Mouse (Mus musculus) mesoderm, embryonic 11.5 days (tissue): Measurements from ENCODE around the gene Apoc2.
"Not testable (repeated sequence)": the region's sequence is repeated elsewhere in the genome, so short reads cannot be mapped to it uniquely, and the experiment has no call there.

ENCODE experiments used
- DNase-seq: peaks from one replicate; pipeline ENCODE4 v3.0.0-alpha.2; 2012; ENCODE audit warnings: low read depth, low spot score

The Apoc2 gene

DNA sequence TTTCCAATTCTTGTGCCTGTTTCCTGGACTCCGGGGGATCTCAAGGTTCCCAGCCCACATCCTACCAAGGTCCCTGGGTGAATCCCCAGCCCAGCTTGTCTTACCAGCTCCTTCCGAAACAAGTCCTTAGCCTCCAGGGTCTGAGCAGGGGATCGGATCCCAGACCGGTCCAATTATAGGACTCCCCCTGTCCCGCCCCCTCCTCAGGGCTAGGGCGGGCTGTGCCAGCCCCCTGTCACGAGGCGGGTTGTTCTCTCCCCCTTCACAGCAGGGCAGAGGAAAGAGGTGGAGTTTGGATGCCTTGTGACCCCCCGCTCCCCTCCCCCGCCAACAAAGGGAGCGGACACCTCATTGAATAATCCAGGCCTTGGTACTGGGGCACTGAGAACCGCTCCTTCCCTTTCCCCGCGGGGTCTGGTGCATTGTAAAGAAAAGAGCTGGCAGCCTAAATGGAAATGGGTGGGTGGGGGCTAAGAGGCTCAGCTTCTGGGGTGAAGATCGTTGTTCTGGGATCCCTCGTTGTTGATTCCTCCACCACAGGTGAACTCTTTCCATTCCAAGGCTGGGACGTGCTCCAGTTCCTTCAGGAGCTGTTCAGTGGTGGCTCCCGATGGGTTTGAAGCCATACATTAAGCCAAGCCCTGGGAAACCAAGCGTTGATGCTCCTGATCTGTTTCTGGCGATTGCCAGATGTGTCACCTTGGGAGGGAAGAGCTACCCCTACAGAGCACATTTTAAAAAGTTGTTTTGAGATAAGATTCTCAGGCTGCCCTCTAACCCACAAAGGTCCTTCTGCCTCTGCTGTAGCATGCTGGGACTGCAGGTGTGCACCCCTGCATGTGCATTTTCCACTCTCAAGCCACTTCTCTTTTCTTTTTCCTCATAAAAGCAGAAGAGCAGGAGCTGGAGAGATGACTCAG lies 21.4 kb upstream of the Apoc2 start, which contains the start of gene Apoe:
Gene Apoe (minus strand): TSS at position 282 of the 920 bp plus-strand sequence.
- DNase-seq: peak; percentile 49

DNA sequence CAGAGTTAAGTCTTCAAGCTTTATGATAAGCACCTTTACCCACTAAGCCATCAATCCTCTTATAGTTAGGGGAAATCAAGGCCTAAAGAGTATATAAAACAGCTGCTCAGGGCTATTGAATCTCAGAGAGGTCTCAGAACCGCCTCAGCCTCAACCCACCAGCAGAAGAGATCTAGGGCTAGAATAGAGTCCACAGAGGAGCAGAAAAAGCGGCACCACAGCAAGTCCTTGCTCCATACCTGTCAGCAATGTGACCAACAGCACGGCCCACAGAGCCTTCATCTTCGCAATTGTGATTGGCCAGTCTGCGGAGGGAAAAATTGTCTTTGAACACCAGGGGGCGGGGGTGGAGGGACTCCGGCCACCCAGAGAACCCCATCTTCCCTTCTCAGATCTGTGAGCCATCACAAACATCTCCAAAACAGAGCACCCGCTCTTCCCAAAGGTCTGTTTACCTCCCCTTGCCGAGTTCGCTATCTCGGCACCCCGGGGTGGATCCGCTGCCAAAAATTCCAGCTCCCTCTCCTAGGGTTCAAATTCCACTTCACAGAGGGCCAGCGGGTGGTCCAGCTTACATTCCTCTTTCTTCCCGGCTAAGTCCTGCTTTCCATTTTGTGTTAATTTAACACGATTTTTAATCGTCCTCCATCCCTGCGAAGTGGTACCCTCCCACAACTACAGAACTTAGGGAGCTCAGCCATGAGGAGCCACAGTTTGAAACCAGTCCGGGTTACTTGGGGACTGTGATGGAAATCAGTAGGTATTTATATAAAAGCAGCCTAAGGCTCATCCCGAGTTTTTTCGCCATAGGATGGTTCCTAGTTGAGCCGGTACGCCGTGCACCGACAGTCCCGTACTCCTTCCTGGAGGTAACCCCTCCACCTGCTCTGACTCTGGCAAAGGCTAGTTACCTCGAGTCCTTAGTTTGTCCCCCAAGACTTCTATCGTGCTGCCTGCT lies 20.5 kb upstream of the Apoc2 start:
- peak; percentile 64 for DNase-seq

DNA sequence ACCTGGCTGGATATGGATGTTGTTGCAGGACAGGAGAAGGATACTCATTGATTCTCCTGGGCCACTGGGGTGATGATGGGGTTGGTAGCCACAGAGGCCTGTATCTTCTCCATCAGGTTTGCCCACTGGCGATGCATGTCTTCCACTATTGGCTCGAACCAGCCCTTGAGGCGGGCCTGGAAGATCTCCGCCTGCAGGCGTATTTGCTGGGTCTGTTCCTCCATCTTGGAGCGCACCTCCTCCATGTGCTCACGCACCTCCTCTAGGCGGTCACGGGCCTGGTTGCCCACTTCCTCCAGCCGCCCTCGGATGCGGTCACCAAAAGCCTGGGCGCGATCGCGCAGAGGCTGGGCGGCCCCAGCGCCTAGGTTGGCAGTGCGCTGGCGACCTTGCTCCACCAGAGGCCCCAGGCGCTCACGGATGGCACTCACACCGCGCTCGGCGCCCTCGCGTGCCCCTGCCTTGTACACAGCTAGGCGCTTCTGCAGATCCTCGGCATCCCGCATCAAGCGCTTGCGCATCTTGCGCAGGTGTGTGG lies 18.7 kb upstream of the Apoc2 start:
- no peak for DNase-seq

DNA sequence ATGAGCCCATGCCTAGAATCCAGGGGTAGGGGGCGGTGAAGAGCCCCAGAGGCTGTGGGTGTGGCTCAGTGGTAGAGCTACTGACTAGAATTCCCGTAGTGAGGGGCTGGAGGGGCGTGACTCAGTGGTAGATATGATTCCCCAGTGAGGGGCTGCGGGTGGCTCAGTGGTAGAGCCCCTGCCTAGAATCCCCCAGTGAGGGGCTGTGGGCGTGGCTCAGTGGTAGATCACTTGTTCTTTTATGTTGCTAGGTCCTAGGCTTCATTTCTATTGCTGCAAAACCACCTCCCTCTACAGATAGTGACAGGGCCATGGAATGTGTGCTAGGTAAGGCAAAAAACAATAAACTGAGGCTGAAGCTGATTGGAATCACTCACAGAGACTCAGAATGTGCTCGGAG lies 18.1 kb upstream of the Apoc2 start:
- no peak for DNase-seq

DNA sequence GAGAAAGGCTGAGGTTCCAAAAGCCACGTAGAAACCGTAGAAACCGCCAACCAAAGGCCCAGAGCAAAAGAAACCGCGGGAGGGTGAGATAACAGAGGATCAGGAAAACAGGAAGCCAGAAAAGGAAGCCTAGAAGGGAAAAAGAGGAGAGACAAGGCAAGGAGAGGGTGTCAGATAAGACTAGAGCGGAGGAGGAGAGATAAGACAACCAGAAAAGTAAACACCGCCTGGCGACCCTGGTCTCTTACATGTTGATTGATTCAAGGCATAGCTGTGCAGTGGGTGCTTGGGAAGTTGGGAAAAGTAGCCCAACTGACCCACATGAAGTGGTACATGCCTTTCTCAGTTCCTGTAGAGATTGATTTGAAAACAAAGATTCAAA lies 17.5 kb upstream of the Apoc2 start:
- no peak for DNase-seq

- no peak for DNase-seq
Measured at GRCm38 (mm10) chr7:19694336-19695212, 16.8 kb upstream of the Apoc2 start.

DNA sequence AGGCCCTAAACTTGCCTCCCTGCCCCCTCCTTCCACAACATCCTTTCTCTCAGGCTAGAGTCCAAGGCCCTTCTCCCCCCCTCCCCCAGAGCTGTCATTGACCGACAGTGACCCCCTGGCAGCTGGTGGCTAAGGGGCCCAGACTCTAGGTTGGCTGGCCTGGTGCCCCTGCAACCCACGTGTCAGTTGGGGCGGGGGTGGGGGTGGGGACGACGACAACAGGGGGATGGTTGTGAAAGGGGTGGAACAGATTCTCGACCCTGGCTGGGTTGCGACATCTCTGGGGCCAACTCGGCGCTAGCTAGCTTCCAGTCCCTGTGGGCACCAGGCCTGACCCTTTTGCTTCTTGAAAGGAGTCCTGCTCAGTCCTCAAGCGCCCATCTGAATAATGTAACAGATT lies 15.7 kb upstream of the Apoc2 start:
- peak; percentile 10 for DNase-seq

GRCm38 (mm10) chr7:19691873-19692865 lies 14.4 kb upstream of the Apoc2 start, which contains the start of gene Apoc1:
Gene Apoc1 (minus strand): TSS chr7:19692660.
- DNase-seq: no peak

DNA sequence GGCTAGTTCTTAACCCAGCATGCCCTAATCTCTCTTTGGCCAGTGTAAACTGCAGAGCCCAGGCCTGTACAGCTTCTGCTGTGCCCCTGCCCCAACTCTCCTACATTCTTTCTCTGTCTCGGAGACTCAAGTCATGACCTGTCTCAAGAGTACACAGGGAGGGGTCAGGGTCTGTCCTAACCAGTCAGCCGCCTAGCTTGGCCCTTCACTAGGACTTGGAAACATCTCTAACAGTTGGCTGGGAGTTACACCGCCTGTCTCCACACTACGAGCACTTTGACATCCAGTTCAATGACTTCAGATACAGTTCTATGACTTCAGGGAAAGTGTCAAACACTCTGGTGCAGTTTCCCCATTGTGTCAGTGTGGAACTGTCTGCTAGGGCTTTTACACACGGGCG lies 13.7 kb upstream of the Apoc2 start:
- no peak for DNase-seq

- no peak for DNase-seq
Measured at GRCm38 (mm10) chr7:19690845-19691244, 13.1 kb upstream of the Apoc2 start.

GRCm38 (mm10) chr7:19688611-19689010 lies 10.9 kb upstream of the Apoc2 start:
- no peak for DNase-seq

GRCm38 (mm10) chr7:19688101-19688500 lies 10.4 kb upstream of the Apoc2 start:
- no peak for DNase-seq

DNA sequence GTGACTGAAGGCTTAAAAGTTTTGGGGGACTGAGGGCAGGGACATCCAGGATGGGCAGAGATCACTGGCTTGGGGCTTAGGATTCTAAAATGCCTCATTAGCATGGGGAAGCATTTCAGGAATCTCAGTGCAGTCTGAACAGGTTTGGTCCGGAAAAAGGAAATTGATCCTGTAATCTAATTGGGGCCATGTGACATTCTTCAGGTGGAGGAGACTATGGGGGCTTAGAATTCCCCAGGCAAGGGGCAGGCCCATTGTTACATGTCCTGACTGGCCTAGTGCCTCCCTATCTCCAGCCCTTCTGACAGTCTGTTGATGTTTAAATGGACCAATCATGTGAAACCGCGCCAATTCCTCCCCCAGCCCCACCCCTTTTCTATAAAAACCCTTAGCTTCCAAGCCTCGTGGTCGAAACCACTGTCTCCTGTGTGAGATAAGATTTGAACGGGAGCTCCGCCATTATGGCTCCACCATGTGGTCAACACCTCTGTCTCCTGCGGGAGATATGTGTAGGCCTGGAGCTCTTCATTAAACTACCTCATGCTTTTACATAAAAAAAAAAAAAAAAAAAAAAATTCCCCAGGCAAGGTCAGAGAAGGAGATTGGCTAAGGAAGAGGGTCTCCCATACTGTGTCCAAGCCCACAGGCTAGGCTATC lies 9.3 kb upstream of the Apoc2 start:
- DNase-seq: not testable (repeated sequence)

DNA sequence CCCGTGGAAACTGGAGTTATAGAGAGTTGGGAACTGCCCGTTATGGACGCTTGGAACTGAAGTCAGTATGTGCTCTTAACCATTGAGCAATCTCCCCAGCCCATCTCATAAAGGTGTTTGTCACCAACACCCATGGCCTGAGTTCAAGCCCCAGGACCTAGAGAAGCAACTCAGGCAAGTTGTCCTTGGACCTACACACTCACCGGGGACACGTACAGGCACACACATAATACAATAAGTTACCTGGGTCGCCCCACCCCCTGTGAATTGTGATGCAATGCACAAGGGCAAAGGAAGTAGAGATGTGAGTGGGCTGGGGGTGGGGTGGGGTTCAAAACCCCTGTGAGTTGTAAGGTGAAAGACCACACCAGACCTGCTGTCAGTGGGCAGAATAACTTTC lies 8.8 kb upstream of the Apoc2 start:
- no peak for DNase-seq

DNA sequence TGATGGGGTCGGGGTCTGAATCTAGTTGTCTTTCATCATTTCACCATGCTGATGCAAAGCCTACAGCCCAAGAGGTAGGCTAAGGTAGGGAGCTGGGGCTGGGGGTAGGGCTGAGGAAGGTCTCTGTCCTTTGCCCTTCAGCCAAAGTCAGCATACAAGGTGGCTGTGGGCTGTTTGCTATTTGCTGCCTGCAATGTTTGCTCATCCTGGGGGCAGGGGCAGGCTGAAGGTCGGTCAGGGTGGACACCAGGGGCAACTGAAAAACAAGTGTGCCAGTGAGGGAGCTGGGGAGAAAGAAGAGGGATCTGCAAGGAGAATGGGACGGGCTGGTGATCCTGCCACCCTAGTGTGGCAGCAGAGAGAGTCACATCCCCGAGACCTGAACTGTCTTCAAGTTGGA lies 7.6 kb upstream of the Apoc2 start:
- DNase-seq: no peak

- DNase-seq: no peak
Measured at GRCm38 (mm10) chr7:19683771-19684201, 6.0 kb upstream of the Apoc2 start.

- DNase-seq: no peak
Measured at GRCm38 (mm10) chr7:19682979-19683378, 5.2 kb upstream of the Apoc2 start.

DNA sequence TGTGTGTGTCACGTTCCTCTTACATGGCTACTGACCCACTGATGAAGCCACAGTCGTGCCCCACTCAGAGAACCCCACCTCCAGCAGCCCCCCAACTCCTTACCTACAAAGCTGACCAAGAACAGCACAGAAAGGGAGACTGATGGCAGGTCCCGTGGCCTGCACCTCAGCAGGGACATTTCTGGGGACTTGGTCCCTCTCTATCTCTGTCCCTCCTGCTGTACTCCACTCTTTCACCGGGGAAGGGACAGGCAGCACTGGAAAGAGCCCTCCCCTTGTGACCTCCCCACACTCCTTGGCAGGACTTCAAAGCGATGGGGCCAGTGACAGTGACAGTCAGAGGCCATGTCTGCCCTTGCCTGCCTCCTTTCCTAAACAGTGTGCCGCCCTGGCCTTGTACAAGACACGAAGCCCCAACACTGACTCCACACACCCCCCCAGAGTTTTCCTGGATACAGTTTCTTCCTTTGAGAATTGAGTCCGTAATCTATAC lies 3.5 kb upstream of the Apoc2 start, which contains the start of the genes Gm44805 and Apoc4:
Gene Gm44805 (minus strand): TSS at position 222 of the 493 bp plus-strand sequence.
Gene Apoc4 (minus strand): TSS at position 278 of the 493 bp plus-strand sequence.
- DNase-seq: no peak

DNA sequence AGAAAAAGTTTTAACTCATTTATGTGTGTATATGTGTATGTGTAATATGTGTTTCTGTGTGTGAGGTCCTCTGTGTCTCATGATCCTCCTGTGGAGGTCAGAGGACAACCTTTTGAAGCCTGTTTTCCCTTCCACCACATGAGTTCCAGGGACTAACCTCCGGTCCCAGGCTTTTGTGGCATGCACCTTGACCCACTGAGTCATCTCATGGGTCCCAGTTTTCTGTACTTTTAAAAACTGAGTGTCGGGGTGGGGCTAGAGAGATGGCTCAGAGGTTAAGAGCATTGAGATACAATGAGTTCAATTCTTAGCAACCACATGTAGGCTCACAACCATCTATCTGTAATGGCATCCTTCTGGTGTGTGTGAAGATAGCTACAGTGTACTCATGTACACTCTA lies 3.0 kb upstream of the Apoc2 start:
- DNase-seq: no peak
